Mouse (Mus musculus): Measurements from ENCODE around the gene Ehbp1l1.
"Not testable (repeated sequence)": the region's sequence is repeated elsewhere in the genome, so short reads cannot be mapped to it uniquely, and the experiment has no call there.

The Ehbp1l1 gene

GRCm38 (mm10) chr19:5710068-5710467 is 16.0 kb downstream of the Ehbp1l1 start:
- DNase-seq (ENCODE audit: low read depth, low spot score) = no peak

- no peak for DNase-seq (ENCODE audit: low read depth, low spot score)
Observed at GRCm38 (mm10) chr19:5704801-5705571, 21.1 kb downstream of the Ehbp1l1 start.

DNA sequence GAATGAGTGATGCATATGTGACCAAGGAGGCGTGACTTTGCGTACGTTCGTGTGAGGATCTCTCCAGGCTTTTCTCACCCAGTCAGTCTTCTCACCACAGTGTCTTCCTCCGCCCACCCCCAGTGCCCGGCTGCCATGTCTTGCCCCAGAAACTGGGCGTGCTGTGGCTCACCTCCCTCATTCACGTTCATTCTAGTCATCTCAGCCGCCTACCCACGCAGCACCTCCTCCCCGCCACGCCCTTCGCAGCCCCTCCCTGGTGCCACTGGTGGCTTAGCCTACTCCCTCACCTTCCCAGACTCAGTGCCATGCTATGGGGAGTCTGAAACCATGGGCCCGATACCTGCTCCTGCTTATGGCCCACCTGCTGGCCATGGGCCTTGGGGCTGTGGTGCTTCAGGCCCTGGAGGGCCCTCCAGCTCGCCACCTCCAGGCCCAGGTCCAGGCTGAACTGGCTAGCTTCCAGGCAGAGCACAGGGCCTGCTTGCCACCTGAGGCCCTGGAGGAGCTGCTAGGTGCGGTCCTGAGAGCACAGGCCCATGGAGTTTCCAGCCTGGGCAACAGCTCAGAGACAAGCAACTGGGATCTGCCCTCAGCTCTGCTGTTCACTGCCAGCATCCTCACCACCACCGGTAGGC is 21.8 kb downstream of the Ehbp1l1 start, which contains the start of gene Kcnk7:
TSS of gene Kcnk7 (plus strand) at position 205 of the 638 bp plus-strand sequence.
- DNase-seq (ENCODE audit: low read depth, low spot score) = no peak

- DNase-seq (ENCODE audit: low read depth, low spot score) = peak; percentile 59
Observed at GRCm38 (mm10) chr19:5695849-5696462, 30.2 kb downstream of the Ehbp1l1 start.

DNA sequence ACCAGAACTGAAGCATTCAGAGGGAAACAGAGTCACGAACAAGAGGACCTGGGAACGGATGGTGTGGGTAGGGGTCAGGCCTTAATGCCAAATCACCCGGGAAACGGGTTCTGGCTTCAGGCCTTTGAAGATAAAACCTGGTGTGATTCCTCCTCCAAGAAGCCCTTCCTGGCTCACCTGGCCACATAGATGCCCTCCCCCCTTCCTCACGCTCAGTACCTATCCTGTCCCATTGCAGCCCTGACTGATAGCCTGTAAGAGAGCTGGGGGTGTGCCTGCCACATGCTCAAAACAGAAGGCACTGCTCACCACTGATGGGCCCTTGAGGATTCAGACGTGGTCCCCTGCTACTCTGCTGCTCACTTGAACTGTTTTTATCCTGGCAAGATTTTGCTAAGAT is 32.3 kb downstream of the Ehbp1l1 start:
- no peak for DNase-seq (ENCODE audit: low read depth, low spot score)

DNA sequence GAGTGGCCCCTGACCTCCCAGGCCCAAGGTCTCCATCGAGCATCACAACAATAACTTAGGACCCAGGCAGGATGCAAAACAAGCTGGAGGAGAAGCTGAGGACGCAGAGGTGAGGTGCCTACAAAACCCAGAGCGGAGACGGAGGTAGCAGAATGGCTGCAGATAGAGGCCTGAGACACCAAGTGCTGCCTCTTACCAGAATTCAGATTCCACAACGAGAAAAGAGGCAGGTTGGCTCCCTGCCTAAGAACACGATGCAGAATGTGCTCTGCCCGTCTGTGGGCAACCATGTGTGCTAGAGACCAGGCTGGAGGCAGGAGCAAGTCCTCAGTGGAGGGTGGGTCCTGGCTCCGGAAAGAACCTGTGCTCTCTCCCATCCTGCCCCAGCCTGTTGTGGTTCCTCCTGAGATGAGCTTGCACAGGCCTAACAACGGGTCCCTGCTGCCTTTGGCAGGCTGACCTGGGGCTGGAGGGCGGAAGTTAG is 33.2 kb downstream of the Ehbp1l1 start:
- DNase-seq (ENCODE audit: low read depth, low spot score) = no peak

DNA sequence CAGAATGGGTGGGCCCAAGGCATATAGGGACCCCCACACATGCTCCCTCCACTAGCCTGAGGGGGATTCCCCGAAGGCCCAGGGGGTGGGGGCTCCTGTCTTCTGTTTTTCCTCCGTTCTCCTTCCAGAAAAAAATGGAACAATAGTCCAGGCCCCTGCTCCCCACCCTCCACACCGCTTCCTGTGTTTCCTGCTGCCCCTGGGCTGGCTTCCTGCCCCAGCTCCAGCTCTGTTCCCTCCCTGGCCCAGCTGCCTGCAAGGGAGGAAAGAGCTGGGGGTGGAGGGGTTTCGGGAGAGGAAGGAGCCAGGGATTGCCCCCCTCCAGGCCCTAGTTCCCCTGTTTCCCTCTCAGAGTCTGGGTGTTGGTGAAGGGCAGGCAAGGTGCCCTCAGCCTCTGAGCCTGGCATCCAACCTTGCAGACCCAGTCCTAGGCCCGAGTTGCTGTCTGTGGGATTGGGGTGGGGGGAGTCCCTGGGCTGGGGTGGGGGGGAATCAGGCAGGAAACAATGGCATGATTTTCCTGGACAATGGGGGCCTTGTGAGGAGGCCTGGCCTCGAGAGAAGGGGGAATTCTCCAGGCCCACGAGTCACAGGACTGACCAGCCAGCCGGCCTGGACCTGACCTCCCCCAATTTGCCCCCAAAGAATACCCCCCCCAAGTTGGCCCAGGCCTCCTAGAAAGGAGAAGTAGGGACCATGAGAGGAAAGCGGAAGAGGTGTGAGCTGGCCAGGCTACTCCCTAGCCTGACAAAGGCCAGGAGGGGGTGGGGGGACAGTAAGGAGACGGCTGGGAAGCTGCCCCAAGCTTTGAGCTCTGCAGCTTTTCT is 33.8 kb downstream of the Ehbp1l1 start:
- DNase-seq (ENCODE audit: low read depth, low spot score) = no peak

DNA sequence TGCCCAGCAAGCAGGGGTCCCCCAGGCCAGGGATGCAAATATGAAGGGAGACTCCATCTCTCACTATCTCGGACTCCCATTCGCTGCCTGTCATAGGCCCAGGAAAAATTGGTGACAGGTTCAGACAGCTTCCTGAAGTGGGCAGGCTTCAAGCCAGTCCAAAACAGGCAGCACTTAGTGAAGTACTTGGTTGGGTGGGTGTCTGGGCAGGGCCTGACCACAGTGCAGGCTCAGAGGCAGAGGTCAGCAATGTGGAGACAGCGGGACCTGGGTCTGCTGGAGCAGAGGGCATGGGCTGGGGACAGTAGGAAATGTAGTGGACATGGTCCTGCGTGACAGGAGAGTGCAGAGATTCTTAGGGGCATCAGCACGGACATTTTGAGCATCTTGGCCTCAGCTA is 34.5 kb downstream of the Ehbp1l1 start:
- no peak for DNase-seq (ENCODE audit: low read depth, low spot score)

GRCm38 (mm10) chr19:5690343-5690735 is 35.8 kb downstream of the Ehbp1l1 start:
- DNase-seq (ENCODE audit: low read depth, low spot score) = no peak

- DNase-seq (ENCODE audit: low read depth, low spot score) = no peak
Observed at GRCm38 (mm10) chr19:5689565-5690342, 36.4 kb downstream of the Ehbp1l1 start.

- no peak for DNase-seq (ENCODE audit: low read depth, low spot score)
Observed at GRCm38 (mm10) chr19:5689088-5689428, 37.1 kb downstream of the Ehbp1l1 start.

GRCm38 (mm10) chr19:5688200-5689087 is 37.7 kb downstream of the Ehbp1l1 start, which contains the start of the genes Map3k11 and Pcnx3:
Gene Map3k11 (plus strand): TSS chr19:5688742.
Gene Pcnx3 (minus strand): TSS chr19:5688908.
- peak; percentile 93 for DNase-seq (ENCODE audit: low read depth, low spot score)

DNA sequence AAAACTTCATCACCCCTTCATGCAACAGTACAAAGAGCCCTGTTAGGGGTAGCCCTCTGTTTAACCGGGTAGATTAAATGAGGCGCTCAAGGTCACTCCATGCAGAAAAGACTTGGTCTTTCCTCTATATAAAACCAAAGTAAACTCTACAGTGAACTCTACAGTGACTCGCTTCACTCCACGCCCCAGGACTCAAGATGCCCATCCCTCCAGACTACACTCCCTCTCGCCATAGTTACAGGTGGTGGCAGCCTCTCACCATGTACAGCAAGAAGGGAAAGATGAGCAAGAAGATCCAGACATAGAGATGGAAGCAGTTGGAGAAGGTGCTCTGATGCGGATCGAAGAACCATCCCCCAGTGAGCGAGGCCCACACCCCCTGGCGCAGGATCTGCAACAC is 38.4 kb downstream of the Ehbp1l1 start:
- no peak for DNase-seq (ENCODE audit: low read depth, low spot score)

GRCm38 (mm10) chr19:5686954-5687353 is 39.2 kb downstream of the Ehbp1l1 start:
- DNase-seq (ENCODE audit: low read depth, low spot score) = not testable (repeated sequence)

- DNase-seq (ENCODE audit: low read depth, low spot score) = no peak
Observed at GRCm38 (mm10) chr19:5686437-5686836, 39.7 kb downstream of the Ehbp1l1 start.

DNA sequence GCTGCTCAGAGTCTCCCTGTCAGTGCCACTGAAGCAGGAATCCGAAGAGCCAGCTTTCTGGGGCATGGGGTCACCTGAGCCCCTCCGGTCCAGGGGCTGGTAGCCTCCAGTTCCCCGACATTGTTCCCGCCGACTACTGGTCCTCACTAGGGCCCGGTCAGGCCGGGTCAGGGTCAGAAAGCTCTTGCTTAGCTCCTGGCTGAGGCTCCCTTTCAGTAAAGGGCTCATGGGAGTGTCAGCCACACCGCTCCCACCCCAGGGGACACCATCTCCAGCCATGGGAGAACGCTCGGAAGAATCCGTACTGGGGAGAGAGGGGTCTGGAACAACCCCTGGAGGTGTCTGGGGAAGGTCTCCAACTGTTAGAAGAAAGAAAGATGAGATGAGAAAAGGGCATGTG is 40.3 kb downstream of the Ehbp1l1 start:
- DNase-seq (ENCODE audit: low read depth, low spot score) = no peak

DNA sequence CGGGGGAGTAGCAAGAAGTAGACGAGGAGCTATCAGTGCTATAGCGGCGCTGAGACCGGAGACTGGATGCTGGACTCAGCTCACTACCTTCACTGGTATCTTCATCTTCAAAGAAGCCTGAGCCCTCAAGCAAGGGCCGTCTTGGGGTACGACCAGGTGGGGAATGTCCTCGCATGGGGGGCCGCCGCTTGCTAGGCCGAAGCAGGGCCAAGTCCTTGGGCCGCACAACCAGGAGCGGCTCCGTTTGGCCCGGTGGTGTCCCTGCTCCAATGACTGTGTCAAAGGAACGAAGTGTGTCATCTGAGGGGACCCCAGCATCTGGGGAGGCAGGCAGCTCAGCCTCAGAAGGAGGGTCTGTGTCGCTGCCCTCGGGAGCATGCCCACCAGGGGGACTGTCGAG is 40.7 kb downstream of the Ehbp1l1 start:
- no peak for DNase-seq (ENCODE audit: low read depth, low spot score)

DNA sequence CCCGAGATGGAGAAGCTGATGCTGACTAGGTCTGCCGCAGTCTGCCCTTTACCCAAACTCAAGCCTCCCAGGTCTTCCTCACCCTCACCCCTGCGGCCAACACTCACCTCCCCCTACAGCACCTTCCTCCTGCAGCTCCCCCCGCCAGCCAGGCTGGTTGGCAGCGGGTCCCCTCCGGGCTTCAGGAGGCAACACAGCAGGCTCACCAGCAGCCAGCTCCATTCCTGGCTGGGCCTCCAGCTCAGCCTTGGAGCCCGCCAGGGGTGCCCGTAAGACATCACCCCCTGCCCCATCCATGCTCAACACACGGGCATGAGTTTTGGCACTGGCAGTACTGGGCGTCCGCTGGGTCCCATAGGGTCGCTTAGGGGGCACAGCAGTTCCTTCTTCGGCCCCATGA is 41.1 kb downstream of the Ehbp1l1 start:
- no peak for DNase-seq (ENCODE audit: low read depth, low spot score)

- DNase-seq (ENCODE audit: low read depth, low spot score) = no peak
Observed at GRCm38 (mm10) chr19:5684236-5684635, 41.9 kb downstream of the Ehbp1l1 start.

DNA sequence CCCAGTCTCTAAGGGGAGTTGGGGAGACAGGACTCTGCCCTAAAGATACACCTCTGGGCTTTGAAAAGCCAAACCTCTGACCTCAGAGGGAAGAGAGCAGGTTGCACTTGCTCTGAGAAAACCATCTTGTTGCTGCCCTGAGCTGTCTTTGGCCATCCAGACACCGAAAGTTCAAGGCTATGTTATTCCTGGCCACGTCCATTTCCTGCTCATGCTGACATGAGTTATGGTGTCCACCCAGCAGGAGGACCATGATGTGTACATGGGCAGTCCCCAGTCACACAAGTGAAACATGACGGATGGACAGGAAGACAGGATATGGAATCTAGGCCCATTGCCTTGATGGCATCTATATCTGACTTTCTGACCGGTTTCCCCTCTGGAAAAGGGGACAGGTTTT is 45.7 kb downstream of the Ehbp1l1 start:
- DNase-seq (ENCODE audit: low read depth, low spot score) = no peak

Measured in WW6 (cell line).